Mouse (Mus musculus): Measurements from ENCODE around the gene Morn1. TPM values are rescaled to one million over a fixed set of nuclear protein-coding genes. Genes with fewer than 3 reads are reported as not detected.

Gene Morn1
- polyA plus RNA-seq, 1 experiment from 2014 or later, result 0.88 TPM

GRCm38 (mm10) chr4:155065970-155066833, 20.2 kb upstream of the Morn1 start:
- peak; percentile 57 for ATAC-seq (ENCODE audit: insufficient read depth)
- Histone ChIP-seq H3K27me3 (peaks cover 9% of the 10 kb centered on the region), H3K27ac (replicated peaks) (peak overlapping the region; percentile 84), H3K4me1 (replicated peaks) (peaks cover 35% of the 10 kb centered on the region), H3K36me3 (replicated peaks) (peaks cover 33% of the 10 kb centered on the region), H3K9ac (peak overlapping the region; percentile 44), H3K9me3 (replicated peaks) (no peaks in the 10 kb centered on the region), H3K4me3 (replicated peaks) (peak overlapping the region; percentile 73), H3K4me2 (peak overlapping the region; percentile 97)
- 2% methylated on average over 15 of the region's 15 CpGs for WGBS (ENCODE audit: insufficient replicate concordance)

GRCm38 (mm10) chr4:155066834-155067522, 19.4 kb upstream of the Morn1 start, which contains the start of gene Pex10:
Pex10 (plus strand) TSS chr4:155067016.
- peak; percentile 92 for ATAC-seq (ENCODE audit: insufficient read depth)

GRCm38 (mm10) chr4:155068357-155068972, 17.9 kb upstream of the Morn1 start:
- Histone ChIP-seq H3K27ac (replicated peaks) (no peak overlapping the region), H3K9ac (peak overlapping the region; percentile 81; the same call in 1 of the 2 replicates), H3K9me3 (replicated peaks) (no peaks in the 10 kb centered on the region), H3K4me1 (replicated peaks) (peaks cover 35% of the 10 kb centered on the region), H3K4me3 (replicated peaks) (peak overlapping the region; percentile 73), H3K4me2 (peak overlapping the region; percentile 97; the same call in 1 of the 2 replicates), H3K36me3 (replicated peaks) (peaks cover 56% of the 10 kb centered on the region), H3K27me3 (no peaks in the 10 kb centered on the region)
- ATAC-seq (ENCODE audit: insufficient read depth), result no peak
- WGBS (ENCODE audit: insufficient replicate concordance), result 90% methylated on average over 20 of the region's 20 CpGs

More at GRCm38 (mm10) chr4:155066834-155067522, 19.4 kb upstream of the Morn1 start, which contains the start of gene Pex10:
- Histone ChIP-seq H3K27ac (replicated peaks) (peak within 1 kb of the TSS; percentile 84), H3K4me2 (peak within 1 kb of the TSS; percentile 97), H3K4me1 (replicated peaks) (peaks cover 35% of the 10 kb centered on the region), H3K9ac (peak within 1 kb of the TSS; percentile 81), H3K27me3 (peaks cover 8% of the 10 kb centered on the region), H3K36me3 (replicated peaks) (peaks cover 41% of the 10 kb centered on the region), H3K4me3 (replicated peaks) (peak within 1 kb of the TSS; percentile 73), H3K9me3 (replicated peaks) (no peaks in the 10 kb centered on the region)
- under 1% methylated on average over 48 of the region's 48 CpGs for WGBS (ENCODE audit: insufficient replicate concordance)

GRCm38 (mm10) chr4:155069191-155069590, 17.2 kb upstream of the Morn1 start:
- Histone ChIP-seq H3K4me2 (no peak overlapping the region), H3K9ac (no peak overlapping the region), H3K4me1 (replicated peaks) (peaks cover 35% of the 10 kb centered on the region), H3K4me3 (replicated peaks) (no peak overlapping the region), H3K27ac (replicated peaks) (no peak overlapping the region), H3K27me3 (no peaks in the 10 kb centered on the region), H3K36me3 (replicated peaks) (peaks cover 63% of the 10 kb centered on the region), H3K9me3 (replicated peaks) (no peaks in the 10 kb centered on the region)
- no peak for ATAC-seq (ENCODE audit: insufficient read depth)
- WGBS (ENCODE audit: insufficient replicate concordance), result 81% methylated on average over 6 of the region's 6 CpGs

GRCm38 (mm10) chr4:155070199-155070598, 16.2 kb upstream of the Morn1 start:
- no peak overlapping the region for H3K4me2 ChIP-seq
- no peaks in the 10 kb centered on the region for H3K9me3 ChIP-seq (replicated peaks)
- no peak overlapping the region for H3K9ac ChIP-seq
- peaks cover 73% of the 10 kb centered on the region for H3K36me3 ChIP-seq (replicated peaks)
- ATAC-seq (ENCODE audit: insufficient read depth), result no peak
- 86% methylated on average over 13 of the region's 13 CpGs for WGBS (ENCODE audit: insufficient replicate concordance)
- no peaks in the 10 kb centered on the region for H3K27me3 ChIP-seq
- H3K4me3 ChIP-seq (replicated peaks), result no peak overlapping the region
- H3K27ac ChIP-seq (replicated peaks), result no peak overlapping the region
- peaks cover 36% of the 10 kb centered on the region for H3K4me1 ChIP-seq (replicated peaks)

- peaks cover 81% of the 10 kb centered on the region for H3K36me3 ChIP-seq (replicated peaks)
- 86% methylated on average over 5 of the region's 5 CpGs for WGBS (ENCODE audit: insufficient replicate concordance)
These were observed 15.5 kb upstream of the Morn1 start for GRCm38 (mm10) chr4:155070921-155071320.

GRCm38 (mm10) chr4:155074418-155074817, 12.0 kb upstream of the Morn1 start:
- Histone ChIP-seq H3K4me1 (replicated peaks) (peaks cover 5% of the 10 kb centered on the region; the same call in 1 of the 2 replicates), H3K27me3 (no peaks in the 10 kb centered on the region), H3K4me2 (no peak overlapping the region), H3K9me3 (replicated peaks) (no peaks in the 10 kb centered on the region), H3K27ac (replicated peaks) (no peak overlapping the region), H3K9ac (no peak overlapping the region), H3K4me3 (replicated peaks) (no peak overlapping the region), H3K36me3 (replicated peaks) (peaks cover 98% of the 10 kb centered on the region)
- WGBS (ENCODE audit: insufficient replicate concordance), result 80% methylated on average over 9 of the region's 9 CpGs
- no peak for ATAC-seq (ENCODE audit: insufficient read depth)

More at GRCm38 (mm10) chr4:155070921-155071320, 15.5 kb upstream of the Morn1 start:
- Histone ChIP-seq H3K27ac (replicated peaks) (no peak overlapping the region), H3K4me3 (replicated peaks) (no peak overlapping the region), H3K4me2 (no peak overlapping the region), H3K9ac (no peak overlapping the region), H3K9me3 (replicated peaks) (no peaks in the 10 kb centered on the region), H3K4me1 (replicated peaks) (peaks cover 34% of the 10 kb centered on the region), H3K27me3 (no peaks in the 10 kb centered on the region)
- no peak for ATAC-seq (ENCODE audit: insufficient read depth)

GRCm38 (mm10) chr4:155075137-155075536, 11.2 kb upstream of the Morn1 start:
- no peak overlapping the region for H3K9ac ChIP-seq
- ATAC-seq (ENCODE audit: insufficient read depth), result no peak

GRCm38 (mm10) chr4:155075813-155076212, 10.6 kb upstream of the Morn1 start:
- H3K4me1 ChIP-seq (replicated peaks), result peaks cover 5% of the 10 kb centered on the region; the same call in 1 of the 2 replicates
- peak; percentile 40; the same call in 1 of the 2 replicates for ATAC-seq (ENCODE audit: insufficient read depth)
- WGBS (ENCODE audit: insufficient replicate concordance), result 86% methylated on average over 2 of the region's 2 CpGs
- H3K27ac ChIP-seq (replicated peaks), result peak overlapping the region; percentile 8; the same call in 1 of the 2 replicates
- no peak overlapping the region for H3K4me2 ChIP-seq
- H3K9ac ChIP-seq, result no peak overlapping the region
- no peaks in the 10 kb centered on the region for H3K27me3 ChIP-seq
- H3K9me3 ChIP-seq (replicated peaks), result no peaks in the 10 kb centered on the region
- peaks cover 98% of the 10 kb centered on the region for H3K36me3 ChIP-seq (replicated peaks)
- H3K4me3 ChIP-seq (replicated peaks), result no peak overlapping the region

More at GRCm38 (mm10) chr4:155075137-155075536, 11.2 kb upstream of the Morn1 start:
- H3K36me3 ChIP-seq (replicated peaks), result peaks cover 98% of the 10 kb centered on the region
- no peak overlapping the region for H3K4me3 ChIP-seq (replicated peaks)
- no peak overlapping the region for H3K4me2 ChIP-seq
- 87% methylated on average over 9 of the region's 9 CpGs for WGBS (ENCODE audit: insufficient replicate concordance)
- peaks cover 5% of the 10 kb centered on the region; the same call in 1 of the 2 replicates for H3K4me1 ChIP-seq (replicated peaks)
- no peaks in the 10 kb centered on the region for H3K27me3 ChIP-seq
- peak overlapping the region; percentile 19; the same call in 1 of the 2 replicates for H3K27ac ChIP-seq (replicated peaks)
- H3K9me3 ChIP-seq (replicated peaks), result no peaks in the 10 kb centered on the region

- peaks cover 96% of the 10 kb centered on the region for H3K36me3 ChIP-seq (replicated peaks)
- WGBS (ENCODE audit: insufficient replicate concordance), result 81% methylated on average over 9 of the region's 9 CpGs
These were observed 9.7 kb upstream of the Morn1 start for GRCm38 (mm10) chr4:155076677-155077076.

More at GRCm38 (mm10) chr4:155076677-155077076, 9.7 kb upstream of the Morn1 start:
- H3K9me3 ChIP-seq (replicated peaks), result no peaks in the 10 kb centered on the region
- H3K4me3 ChIP-seq (replicated peaks), result no peak overlapping the region
- no peak for ATAC-seq (ENCODE audit: insufficient read depth)
- H3K27me3 ChIP-seq, result no peaks in the 10 kb centered on the region
- no peak overlapping the region for H3K9ac ChIP-seq
- H3K4me2 ChIP-seq, result no peak overlapping the region
- peaks cover 8% of the 10 kb centered on the region; the same call in 1 of the 2 replicates for H3K4me1 ChIP-seq (replicated peaks)
- H3K27ac ChIP-seq (replicated peaks), result no peak overlapping the region

All from liver, embryonic 15.5 days (tissue).